Mouse (Mus musculus) intestine, embryonic 15.5 days (tissue): ENCODE data around the gene Mcrip1. TPM values are rescaled to one million over a fixed set of nuclear protein-coding genes. Genes with fewer than 3 reads are reported as not detected.

ENCODE experiments used
- ATAC-seq: fragments of 200-750 bp; cut with Nextera tagmentation; 2 replicates; pipeline ENCODE4 v1.8.0; 2017; ENCODE audit warnings: moderate TSS enrichment, moderate library complexity
- H3K27ac ChIP-seq: fragments of 300-500 bp; sonication (generic); 2 replicates; pipeline ENCODE4 v1.5.1; 2015; ENCODE audit warnings: mild to moderate bottlenecking, inconsistent platforms
- H3K27me3 ChIP-seq: fragments of 300-500 bp; sonication (generic); replicated peaks from 2 replicates; pipeline ENCODE4 v1.6.1; 2015; ENCODE audit warnings: inconsistent platforms
- H3K36me3 ChIP-seq: fragments of 300-500 bp; sonication (generic); 2 replicates; pipeline ENCODE4 v1.6.1; 2015; ENCODE audit warnings: inconsistent platforms
- H3K4me1 ChIP-seq: fragments of 300-500 bp; sonication (generic); replicated peaks from 2 replicates; pipeline ENCODE4 v1.6.1; 2015; ENCODE audit warnings: inconsistent platforms
- H3K4me2 ChIP-seq: fragments of 300-500 bp; sonication (generic); replicated peaks from 2 replicates; pipeline ENCODE4 v1.6.1; 2015; ENCODE audit warnings: mild to moderate bottlenecking, inconsistent platforms
- H3K4me3 ChIP-seq: fragments of 300-500 bp; sonication (generic); replicated peaks from 2 replicates; pipeline ENCODE4 v1.5.1; 2015; ENCODE audit warnings: inconsistent platforms
- H3K9ac ChIP-seq: fragments of 300-500 bp; sonication (generic); 2 replicates; pipeline ENCODE4 v1.6.1; 2015; ENCODE audit warnings: inconsistent platforms
- H3K9me3 ChIP-seq: fragments of 300-500 bp; sonication (generic); 2 replicates; pipeline ENCODE4 v1.6.1; 2016; ENCODE audit warnings: inconsistent platforms
- WGBS: fragments of 180-500 bp; shearing (Covaris S2); methylation state at CpG from one replicate; pipeline ENCODE4 v1.1.7; 2015; 5-methylcytosine and 5-hydroxymethylcytosine counted together
- polyA plus RNA-seq: library from polyadenylated mRNA; unstranded; fragments of >200 nt; fragmentation: Nextera tagmentation; extraction: Ambion mirVana; gene quantifications from 2 replicates; pipeline ENCODE4 v1.2.1, GENCODE M21; 2015

The Mcrip1 gene
- polyA plus RNA-seq, 1 experiment from 2014 or later, result 135 TPM

- 93% methylated on average over 28 of the region's 28 CpGs for WGBS
- H3K27me3 ChIP-seq, result no peaks in the 10 kb centered on the region
- peak within 1 kb of the TSS; percentile 65; the same call in 1 of the 2 replicates for H3K27ac ChIP-seq
- H3K4me1 ChIP-seq, result peaks cover 25% of the 10 kb centered on the region
- H3K9me3 ChIP-seq, result no peaks in the 10 kb centered on the region
- ATAC-seq, result no peak
- peak within 1 kb of the TSS; percentile 90 for H3K4me3 ChIP-seq
- H3K4me2 ChIP-seq, result peak within 1 kb of the TSS; percentile 80
- H3K9ac ChIP-seq, result peak within 1 kb of the TSS; percentile 60
- H3K36me3 ChIP-seq, result no peaks in the 10 kb centered on the region
These were observed 1.4 kb upstream of the Mcrip1 start, which contains the start of gene Ppp1r27 for GRCm38 (mm10) chr11:120550810-120551440. Gene Ppp1r27 (minus strand): TSS chr11:120551132.

DNA sequence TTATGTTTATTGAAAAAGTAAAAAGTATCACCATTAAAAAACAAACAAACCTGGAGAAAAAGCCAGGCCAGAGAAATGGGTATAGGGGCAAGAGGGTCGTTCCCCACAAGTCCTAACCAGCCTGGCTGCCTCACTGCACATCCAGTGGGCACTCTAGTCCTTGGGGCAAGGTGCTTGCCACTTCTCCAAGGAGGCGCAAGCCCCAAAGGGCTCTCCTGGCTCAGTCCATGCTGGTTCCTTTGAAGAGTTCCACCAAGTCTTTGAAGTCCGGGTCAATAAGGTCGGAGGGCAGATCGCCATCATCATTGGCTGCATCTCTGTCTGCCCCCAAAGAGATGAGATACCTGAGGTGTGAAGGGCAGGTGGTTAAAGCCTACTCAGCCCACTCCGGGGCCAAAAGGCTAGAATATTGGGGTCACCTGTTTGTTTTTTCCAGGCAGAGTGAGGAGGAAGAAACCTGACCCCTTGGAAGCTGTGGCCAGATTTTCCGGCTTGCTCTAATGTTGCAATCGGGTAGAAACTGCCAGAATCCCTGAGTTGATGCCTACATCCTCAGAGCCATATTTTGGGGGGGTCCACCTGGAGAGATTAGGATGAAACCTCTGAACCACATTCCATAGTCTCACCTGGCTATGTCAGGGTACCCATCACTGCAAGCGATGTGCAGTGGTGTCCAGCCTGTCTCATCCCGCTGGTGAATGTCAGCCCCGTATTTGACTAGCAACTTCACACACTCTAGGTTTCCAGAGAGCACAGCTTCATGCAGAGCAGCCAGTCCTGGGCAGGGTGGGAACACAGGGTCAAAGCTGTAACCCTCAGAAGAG, 671 bp upstream of the Mcrip1 start:
- ATAC-seq, result no peak
- Histone ChIP-seq H3K27me3 (no peaks in the 10 kb centered on the region), H3K4me1 (peaks cover 26% of the 10 kb centered on the region), H3K36me3 (no peaks in the 10 kb centered on the region), H3K4me2 (peak overlapping the region; percentile 80), H3K9me3 (no peaks in the 10 kb centered on the region), H3K4me3 (peak overlapping the region; percentile 90), H3K9ac (peak overlapping the region; percentile 60), H3K27ac (peak overlapping the region; percentile 65; the same call in 1 of the 2 replicates)
- 62% methylated on average over 11 of the region's 11 CpGs for WGBS

DNA sequence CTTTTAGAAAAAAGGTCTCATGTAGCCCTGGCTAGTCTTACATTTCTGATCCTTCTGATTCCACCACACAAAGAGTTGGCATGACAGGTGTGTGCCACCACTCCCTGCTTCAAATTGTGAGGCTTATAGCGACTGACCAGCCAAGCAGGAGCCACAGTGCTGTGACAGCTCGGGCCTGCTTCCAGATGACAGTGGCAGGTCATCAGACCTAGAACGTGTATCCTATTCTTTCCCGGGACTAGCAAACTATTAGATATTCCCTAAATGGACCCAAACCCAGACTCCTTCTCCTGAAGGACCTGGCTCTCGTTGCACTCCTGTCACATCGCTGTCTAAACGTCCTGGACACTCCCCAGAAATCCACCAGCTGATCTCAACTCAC, 750 bp downstream of the Mcrip1 start:
- H3K9me3 ChIP-seq, result no peaks in the 10 kb centered on the region
- peak overlapping the region; percentile 95 for H3K27ac ChIP-seq
- H3K4me1 ChIP-seq, result peaks cover 26% of the 10 kb centered on the region
- no peaks in the 10 kb centered on the region for H3K27me3 ChIP-seq
- H3K9ac ChIP-seq, result peak overlapping the region; percentile 97
- peak overlapping the region; percentile 90 for H3K4me3 ChIP-seq
- 16% methylated on average over 7 of the region's 7 CpGs for WGBS
- peak overlapping the region; percentile 80 for H3K4me2 ChIP-seq
- ATAC-seq, result no peak
- H3K36me3 ChIP-seq, result peaks cover 11% of the 10 kb centered on the region; the same call in 1 of the 2 replicates

DNA sequence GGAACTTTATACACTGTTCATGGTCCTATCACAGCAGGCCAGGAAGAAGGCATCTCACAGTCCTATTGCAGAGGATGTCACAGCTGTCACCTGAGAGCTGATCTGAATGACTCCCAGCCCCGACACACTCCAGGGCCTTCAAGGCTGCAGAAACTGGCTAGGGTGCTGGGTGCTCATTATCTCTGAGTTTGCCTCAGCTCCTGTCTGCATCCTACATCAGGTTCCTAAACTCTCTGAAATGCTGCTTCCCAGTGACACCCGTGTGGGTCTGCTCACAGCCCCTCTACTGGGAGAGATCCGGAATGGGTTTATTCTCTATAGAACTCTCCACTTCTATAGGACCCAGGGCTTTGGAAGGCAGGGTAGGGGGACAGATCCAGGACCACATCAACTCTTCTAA, 1.3 kb downstream of the Mcrip1 start:
- H3K4me2 ChIP-seq, result peak overlapping the region; percentile 80
- no peak for ATAC-seq

GRCm38 (mm10) chr11:120547469-120547868, 2.1 kb downstream of the Mcrip1 start:
- Histone ChIP-seq H3K4me1 (peaks cover 27% of the 10 kb centered on the region), H3K36me3 (peaks cover 21% of the 10 kb centered on the region), H3K9ac (no peak overlapping the region), H3K27ac (0 out of 2 replicates have a peak overlapping the region, but pooled peaks have one; percentile 28), H3K4me3 (no peak overlapping the region), H3K27me3 (no peaks in the 10 kb centered on the region), H3K4me2 (no peak overlapping the region), H3K9me3 (no peaks in the 10 kb centered on the region)
- 62% methylated on average over 2 of the region's 2 CpGs for WGBS
- no peak for ATAC-seq

More for the DNA sequence above, 1.3 kb downstream of the Mcrip1 start:
- Histone ChIP-seq H3K4me3 (peak overlapping the region; percentile 90), H3K9me3 (no peaks in the 10 kb centered on the region), H3K4me1 (peaks cover 26% of the 10 kb centered on the region), H3K9ac (peak overlapping the region; percentile 97), H3K27me3 (no peaks in the 10 kb centered on the region), H3K27ac (peak overlapping the region; percentile 95; the same call in 1 of the 2 replicates), H3K36me3 (peaks cover 14% of the 10 kb centered on the region; the same call in 1 of the 2 replicates)
- WGBS, result 85% methylated on average over 3 of the region's 3 CpGs

DNA sequence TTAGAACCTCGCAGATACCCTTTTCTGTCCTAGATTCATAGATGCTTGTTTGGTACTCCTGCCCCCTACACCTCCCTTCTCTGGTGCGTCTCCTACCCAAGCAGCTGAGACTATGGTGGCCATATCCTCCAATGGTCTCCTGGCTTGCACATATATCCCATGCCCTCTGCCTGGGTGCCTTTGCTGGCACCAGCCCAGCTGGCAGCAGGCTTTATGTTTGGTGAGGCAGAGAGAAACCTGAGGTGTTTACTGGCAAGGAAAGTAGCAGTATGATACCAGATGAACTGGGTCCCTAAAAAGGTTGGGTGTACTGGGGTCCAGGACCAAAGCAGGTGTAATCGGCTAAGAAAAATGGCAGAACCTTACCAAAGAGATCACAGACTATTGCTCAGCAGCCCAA, 3.6 kb downstream of the Mcrip1 start:
- Histone ChIP-seq H3K27me3 (no peaks in the 10 kb centered on the region), H3K4me2 (no peak overlapping the region), H3K9ac (no peak overlapping the region), H3K4me3 (no peak overlapping the region), H3K9me3 (no peaks in the 10 kb centered on the region), H3K36me3 (peaks cover 21% of the 10 kb centered on the region), H3K4me1 (peaks cover 32% of the 10 kb centered on the region), H3K27ac (no peak overlapping the region)
- 95% methylated on average over 3 of the region's 3 CpGs for WGBS
- ATAC-seq, result no peak

DNA sequence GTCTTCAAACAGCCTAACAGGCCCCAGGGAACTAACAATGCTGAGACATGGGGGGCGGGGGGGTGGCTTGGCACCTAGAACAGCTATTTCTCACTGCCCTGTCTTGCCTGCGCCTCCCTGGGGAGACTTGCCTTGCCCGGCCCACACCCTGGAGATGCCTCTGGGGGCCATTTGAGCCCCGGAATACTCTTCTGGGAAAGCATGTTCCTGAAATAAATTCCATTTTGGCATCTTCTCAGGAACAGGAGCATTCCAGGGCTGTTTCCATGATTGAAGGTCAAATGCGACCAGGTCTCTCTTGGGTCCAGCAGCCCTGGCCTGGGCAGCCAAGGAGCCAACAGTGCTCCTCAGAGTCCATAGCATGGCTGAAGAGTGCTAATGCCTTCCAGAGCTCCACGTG, 7.2 kb downstream of the Mcrip1 start:
- Histone ChIP-seq H3K4me1 (peaks cover 34% of the 10 kb centered on the region), H3K27me3 (no peaks in the 10 kb centered on the region), H3K9me3 (no peaks in the 10 kb centered on the region), H3K4me3 (no peak overlapping the region), H3K27ac (no peak overlapping the region), H3K36me3 (peaks cover 21% of the 10 kb centered on the region), H3K9ac (no peak overlapping the region), H3K4me2 (no peak overlapping the region)
- ATAC-seq, result no peak
- 85% methylated on average over 6 of the region's 6 CpGs for WGBS

GRCm38 (mm10) chr11:120541907-120542306, 7.6 kb downstream of the Mcrip1 start:
- no peaks in the 10 kb centered on the region for H3K9me3 ChIP-seq
- no peak overlapping the region for H3K27ac ChIP-seq
- H3K4me3 ChIP-seq, result no peak overlapping the region
- no peak for ATAC-seq
- WGBS, result 51% methylated on average over 4 of the region's 4 CpGs
- H3K4me1 ChIP-seq, result peaks cover 32% of the 10 kb centered on the region
- no peak overlapping the region for H3K4me2 ChIP-seq
- peaks cover 21% of the 10 kb centered on the region for H3K36me3 ChIP-seq
- H3K9ac ChIP-seq, result no peak overlapping the region
- no peaks in the 10 kb centered on the region for H3K27me3 ChIP-seq

DNA sequence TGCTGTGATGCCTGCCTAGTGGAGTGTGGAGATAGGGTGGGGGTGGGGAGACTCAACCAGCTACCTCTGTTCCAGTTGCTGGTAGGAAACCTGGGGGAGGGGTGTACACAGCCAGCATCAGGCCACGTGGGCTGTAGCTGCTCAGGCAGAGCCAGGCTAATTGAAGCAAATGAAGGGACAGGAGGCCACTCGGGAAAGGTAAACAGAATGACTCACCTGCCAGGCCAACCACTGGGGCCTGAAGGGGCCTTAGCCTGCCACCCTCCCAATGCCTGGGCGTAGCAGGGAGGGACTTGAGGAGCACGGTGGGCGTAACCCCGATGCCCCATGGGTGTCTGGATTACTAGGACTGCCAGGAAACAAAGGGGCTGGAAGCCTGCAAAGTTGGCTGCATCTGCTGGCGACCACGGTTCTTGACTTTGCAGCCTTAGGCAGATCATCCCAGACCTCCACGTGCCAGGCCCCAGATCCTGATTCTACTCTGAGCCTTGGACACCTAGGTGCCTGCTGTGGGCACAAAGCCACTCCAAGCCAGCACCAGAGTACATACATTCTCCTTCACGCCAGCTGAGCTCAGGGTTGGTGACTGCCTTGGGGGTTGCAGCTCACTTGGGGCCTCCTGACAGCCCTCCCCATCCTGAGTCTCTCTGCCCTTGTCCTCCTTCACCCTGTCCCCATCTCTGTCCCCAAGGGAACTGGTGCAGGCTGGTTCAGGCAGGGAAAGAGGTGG, 10.1 kb downstream of the Mcrip1 start:
- H3K27me3 ChIP-seq, result peaks cover 5% of the 10 kb centered on the region; the same call in 1 of the 2 replicates
- H3K4me2 ChIP-seq, result no peak overlapping the region; the same call in 1 of the 2 replicates
- H3K4me3 ChIP-seq, result no peak overlapping the region
- peak; percentile 92 for ATAC-seq
- no peak overlapping the region for H3K9ac ChIP-seq
- peaks cover 29% of the 10 kb centered on the region for H3K4me1 ChIP-seq
- WGBS, result 18% methylated on average over 10 of the region's 10 CpGs
- H3K36me3 ChIP-seq, result peaks cover 16% of the 10 kb centered on the region
- H3K9me3 ChIP-seq, result no peaks in the 10 kb centered on the region
- peak overlapping the region; percentile 64 for H3K27ac ChIP-seq

- Histone ChIP-seq H3K4me1 (peaks cover 29% of the 10 kb centered on the region), H3K9me3 (no peaks in the 10 kb centered on the region), H3K27me3 (peaks cover 10% of the 10 kb centered on the region; the same call in 1 of the 2 replicates), H3K4me2 (no peak overlapping the region), H3K36me3 (peaks cover 11% of the 10 kb centered on the region), H3K9ac (no peak overlapping the region), H3K27ac (peak overlapping the region; percentile 64), H3K4me3 (no peak overlapping the region)
- WGBS, result 40% methylated on average over 8 of the region's 8 CpGs
- ATAC-seq, result no peak
These were observed 10.6 kb downstream of the Mcrip1 start for GRCm38 (mm10) chr11:120538955-120539284.

DNA sequence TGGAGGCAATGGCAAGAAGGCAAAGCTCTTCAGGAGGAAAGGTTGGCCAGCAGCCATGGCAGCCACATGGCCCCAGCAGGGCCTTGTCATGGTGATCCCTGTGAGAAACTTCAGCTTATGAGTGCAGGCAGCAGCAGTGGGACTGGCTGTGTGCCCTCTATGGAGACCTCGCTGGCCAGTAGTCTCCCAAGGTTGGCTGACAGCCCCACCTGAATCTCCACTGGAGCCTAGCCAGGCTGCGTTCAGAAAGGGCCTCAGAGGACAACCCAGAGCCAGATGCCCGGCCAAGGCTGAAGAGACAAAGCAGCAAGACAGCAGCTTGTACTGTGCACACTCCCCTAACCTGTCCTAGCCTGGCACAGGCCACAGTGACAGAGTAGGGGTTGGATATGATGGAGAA, 11.0 kb downstream of the Mcrip1 start:
- no peak overlapping the region for H3K4me3 ChIP-seq
- ATAC-seq, result peak; percentile 2; the same call in 1 of the 2 replicates
- H3K4me2 ChIP-seq, result no peak overlapping the region
- H3K9me3 ChIP-seq, result no peaks in the 10 kb centered on the region
- H3K27ac ChIP-seq, result peak overlapping the region; percentile 64
- H3K9ac ChIP-seq, result no peak overlapping the region
- peaks cover 9% of the 10 kb centered on the region for H3K36me3 ChIP-seq
- 63% methylated on average over 3 of the region's 3 CpGs for WGBS
- peaks cover 13% of the 10 kb centered on the region for H3K27me3 ChIP-seq
- peaks cover 29% of the 10 kb centered on the region for H3K4me1 ChIP-seq

- H3K4me2 ChIP-seq, result no peak overlapping the region
- H3K36me3 ChIP-seq, result no peaks in the 10 kb centered on the region
- peaks cover 38% of the 10 kb centered on the region for H3K27me3 ChIP-seq
- H3K4me1 ChIP-seq, result peaks cover 28% of the 10 kb centered on the region
- ATAC-seq, result no peak
- H3K27ac ChIP-seq, result no peak overlapping the region
- WGBS, result 70% methylated on average over 3 of the region's 3 CpGs
- H3K9ac ChIP-seq, result no peak overlapping the region
- H3K4me3 ChIP-seq, result no peak overlapping the region
- no peaks in the 10 kb centered on the region for H3K9me3 ChIP-seq
These were observed 13.7 kb downstream of the Mcrip1 start for GRCm38 (mm10) chr11:120535804-120536203.
